Mouse (Mus musculus): ENCODE data around the gene Senp8.
A peak's percentile ranks its signal among the peaks of the same experiment; 100 is the strongest.
"Not testable (repeated sequence)": the region's sequence is repeated elsewhere in the genome, so short reads cannot be mapped to it uniquely, and the experiment has no call there.

Gene Senp8

DNA sequence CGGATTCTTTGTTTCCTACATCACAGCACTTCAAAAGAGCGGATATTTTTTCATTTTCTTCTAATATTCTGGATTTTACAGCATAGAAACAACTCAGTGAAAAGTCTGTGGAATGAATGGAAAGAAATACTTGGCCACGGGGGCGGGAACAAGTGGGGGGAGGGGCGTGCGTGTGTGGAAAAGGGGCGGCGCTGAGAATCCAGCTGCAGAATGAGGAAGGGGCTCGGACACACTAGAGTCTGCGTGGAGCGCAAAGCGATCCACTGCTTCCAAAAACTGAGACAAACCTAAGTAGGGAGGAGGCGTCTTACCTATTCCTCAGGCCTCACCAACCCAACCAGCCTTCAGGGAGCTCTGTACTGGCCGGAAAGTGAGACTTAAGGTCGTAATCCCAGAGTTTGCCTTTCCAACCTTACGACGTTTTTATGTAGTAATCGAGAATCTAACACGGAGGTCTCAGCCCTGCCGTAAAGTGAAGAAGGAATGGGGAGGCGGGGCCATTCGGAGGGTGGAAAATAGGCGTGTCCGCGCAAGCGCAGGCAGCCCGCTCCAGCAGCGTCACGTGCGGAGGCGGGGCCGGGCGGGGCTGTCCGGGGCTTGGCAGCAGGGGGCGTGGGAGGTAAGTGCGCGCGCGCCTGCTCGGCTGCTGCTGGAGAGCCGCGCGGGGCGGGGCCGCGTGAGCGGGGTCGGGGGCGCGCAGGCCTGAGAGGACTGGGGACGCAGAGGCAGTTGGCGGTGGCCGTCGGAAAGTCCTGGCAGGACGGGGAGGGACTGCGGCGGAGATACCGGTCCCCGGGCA is at the start of gene Senp8, which contains the start of gene Myo9a:
Gene Senp8, minus strand, starts transcription at position 444 of the 799 bp plus-strand sequence.
Gene Myo9a, plus strand, starts transcription at position 630 of the 799 bp plus-strand sequence.
- DNase-seq (ENCODE audit: low spot score): peak; percentile 100

DNA sequence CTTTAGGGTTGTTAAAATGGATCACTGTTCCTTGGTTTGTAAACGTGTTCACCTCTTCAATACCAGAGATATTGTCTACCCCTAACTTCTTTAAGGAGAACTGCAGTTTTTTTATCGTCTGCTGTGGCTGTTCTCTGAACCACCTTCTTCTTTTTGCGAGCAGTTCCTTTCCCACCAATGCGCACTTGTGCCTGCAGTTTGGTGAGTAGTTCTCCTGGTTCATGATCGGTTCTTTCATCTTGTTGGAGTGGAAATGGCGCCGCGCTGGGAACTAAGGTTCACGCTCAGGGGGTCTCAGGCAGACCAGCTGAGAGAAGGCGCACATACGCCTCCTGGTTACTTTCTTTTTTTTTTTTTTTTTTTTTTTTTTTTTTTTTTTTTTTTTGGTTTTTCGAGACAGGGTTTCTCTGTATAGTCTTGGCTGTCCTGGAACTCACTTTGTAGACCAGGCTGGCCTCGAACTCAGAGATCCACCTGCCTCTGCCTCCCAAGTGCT is 16.5 kb upstream of the Senp8 start:
- DNase-seq (ENCODE audit: low spot score): not testable (repeated sequence)

DNA sequence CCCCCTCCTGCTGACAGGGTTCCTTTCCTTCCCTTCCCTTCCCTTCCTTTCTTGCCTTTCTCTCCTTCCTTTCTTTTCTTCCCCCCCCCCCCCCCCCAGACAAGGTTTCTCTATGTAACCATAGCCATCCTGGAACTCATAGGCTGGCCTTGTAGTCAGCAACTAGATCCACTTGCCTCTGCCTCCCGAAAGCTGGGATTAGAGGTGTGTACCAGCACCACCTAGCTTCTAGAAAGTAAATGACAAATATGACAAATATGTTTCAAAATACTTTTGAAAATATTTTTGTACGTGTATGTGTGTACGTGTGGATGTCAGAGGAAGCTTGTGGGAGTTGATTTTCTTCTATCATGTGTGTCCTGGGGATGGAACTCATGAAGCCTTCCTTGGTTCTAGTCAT is 10.0 kb upstream of the Senp8 start:
- DNase-seq (ENCODE audit: low spot score): no peak

DNA sequence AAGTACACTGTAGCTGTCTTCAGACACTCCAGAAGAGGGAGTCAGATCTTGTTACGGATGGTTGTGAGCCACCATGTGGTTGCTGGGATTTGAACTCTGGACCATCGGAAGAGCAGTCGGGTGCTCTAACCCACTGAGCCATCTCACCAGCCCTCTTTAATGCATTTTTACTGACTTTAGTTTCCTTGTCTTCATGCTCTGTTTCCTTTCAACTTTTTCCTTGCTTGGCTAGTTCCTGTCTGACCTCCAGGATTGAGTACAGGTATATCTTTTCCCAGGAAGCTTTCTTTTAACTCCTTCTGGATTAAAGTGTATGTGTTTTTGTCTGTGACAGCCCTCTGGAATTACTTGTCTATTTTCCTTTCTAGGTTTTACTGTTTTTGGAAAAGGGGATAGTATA is 6.5 kb upstream of the Senp8 start:
- not testable (repeated sequence) for DNase-seq (ENCODE audit: low spot score)

DNA sequence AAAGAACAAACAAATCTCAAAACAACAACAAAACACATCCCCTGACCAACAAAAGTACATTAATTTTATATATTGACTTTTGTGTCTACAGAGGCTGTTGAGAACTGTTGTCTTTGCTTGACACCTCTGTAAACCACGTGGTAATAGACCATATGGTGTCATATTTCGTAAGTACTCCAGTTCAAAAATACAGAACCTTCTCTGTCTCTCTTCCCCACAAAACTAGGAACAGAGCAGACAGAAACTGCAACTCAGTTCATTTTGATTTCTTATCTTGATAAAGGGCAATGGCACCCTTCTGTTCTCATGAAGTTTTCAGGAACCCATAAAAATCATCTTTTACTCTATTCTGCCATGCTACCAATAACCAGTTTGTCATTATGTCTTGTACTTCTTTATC is 4.7 kb upstream of the Senp8 start:
- DNase-seq (ENCODE audit: low spot score): no peak

DNA sequence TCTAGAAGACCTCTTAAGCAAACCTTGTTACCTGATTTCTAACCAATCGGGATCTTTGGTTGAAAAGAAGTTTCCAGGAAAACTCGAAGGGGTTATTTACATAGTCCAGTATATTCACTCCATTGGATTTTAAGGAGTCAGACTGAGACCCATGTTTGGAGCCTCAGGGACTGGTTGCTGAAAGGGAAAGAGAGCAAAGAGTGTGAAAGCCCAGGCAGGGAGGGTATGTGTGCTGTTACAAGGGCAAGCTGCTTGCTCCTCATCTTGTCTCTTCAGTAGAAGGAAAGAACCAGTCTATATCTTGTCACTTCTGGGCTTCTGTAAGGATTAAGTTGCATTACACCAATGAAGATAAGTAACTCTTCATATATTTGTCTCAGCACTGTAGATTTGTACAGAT is 1.5 kb upstream of the Senp8 start:
- no peak for DNase-seq (ENCODE audit: low spot score)

DNA sequence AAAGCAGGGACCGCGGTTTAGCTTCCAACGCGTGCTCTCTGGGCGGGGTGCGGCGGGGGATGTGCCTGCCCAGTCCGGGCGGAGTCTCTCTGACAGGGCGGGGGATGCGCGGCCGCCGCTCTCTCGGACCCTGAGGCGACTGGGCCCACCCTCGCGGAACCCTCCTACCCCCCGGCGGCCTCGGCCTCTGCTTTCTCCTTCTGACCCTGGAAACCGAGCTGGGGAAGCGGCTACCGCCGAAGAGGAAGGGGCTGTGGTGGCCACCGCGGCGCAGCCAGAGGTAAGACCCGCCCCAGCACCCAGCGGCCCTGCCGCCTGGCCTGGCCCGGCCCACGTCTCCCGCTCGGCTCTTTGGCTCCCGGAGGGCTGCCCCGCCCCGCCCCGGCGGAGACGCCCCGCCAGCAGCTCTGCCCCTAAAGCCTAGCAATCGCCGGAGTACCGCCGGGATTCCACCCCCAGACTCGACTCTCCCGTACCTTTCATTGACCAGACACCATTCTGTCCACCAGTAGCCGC is 614 bp upstream of the Senp8 start:
- DNase-seq (ENCODE audit: low spot score): peak; percentile 85

DNA sequence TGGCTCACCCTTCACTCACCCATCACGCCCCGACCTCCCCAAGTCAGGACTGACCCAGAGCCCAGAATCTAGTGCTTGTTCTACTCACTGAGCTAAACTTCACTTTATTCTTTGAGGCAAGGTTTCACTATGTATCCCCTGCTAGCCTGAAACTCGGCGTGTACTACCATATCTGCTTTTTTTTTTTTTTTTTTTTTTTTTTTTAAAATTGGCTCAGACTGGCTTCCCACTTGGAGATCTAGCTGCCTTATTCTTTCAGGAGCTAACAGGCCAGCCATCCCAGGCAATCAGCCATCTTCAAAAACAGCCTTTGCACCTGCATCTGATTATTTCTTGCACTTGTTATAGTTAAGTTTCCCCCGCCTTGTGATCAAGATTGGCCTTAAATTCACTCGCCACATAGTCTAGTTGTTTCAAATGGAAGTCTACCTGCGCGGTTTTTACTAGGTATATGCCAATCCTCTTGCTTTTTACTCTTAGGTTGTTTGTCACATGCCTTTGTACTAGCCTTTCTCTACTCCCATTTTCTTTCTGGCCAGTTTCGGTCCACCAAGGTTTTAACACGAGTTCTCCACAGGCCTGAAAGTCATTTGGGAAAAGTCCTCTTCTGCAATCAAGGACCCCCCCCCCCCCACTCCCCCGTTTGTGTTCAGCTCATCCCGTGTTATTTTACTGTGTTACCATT is 787 bp downstream of the Senp8 start:
- no peak for DNase-seq (ENCODE audit: low spot score)

DNA sequence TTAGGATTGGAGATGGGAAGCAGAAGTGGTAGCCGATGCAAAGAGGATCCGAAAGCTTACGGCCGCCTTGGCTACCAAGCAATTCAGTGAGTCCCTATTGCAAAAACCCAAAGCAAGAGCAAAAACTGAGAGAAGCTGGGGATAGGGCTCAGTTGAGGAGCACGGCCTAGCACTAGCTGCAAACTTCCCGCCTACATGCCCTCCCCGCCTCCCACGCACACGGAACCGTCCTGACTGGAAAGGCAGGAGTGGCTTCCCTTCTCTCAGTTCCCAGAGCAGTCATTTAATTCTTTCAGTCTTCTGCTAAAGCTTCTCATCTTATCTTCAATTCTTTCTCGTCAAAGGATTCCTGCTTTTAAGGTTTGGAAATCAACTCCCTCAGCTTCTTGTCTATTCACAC is 1.5 kb downstream of the Senp8 start:
- DNase-seq (ENCODE audit: low spot score): no peak

DNA sequence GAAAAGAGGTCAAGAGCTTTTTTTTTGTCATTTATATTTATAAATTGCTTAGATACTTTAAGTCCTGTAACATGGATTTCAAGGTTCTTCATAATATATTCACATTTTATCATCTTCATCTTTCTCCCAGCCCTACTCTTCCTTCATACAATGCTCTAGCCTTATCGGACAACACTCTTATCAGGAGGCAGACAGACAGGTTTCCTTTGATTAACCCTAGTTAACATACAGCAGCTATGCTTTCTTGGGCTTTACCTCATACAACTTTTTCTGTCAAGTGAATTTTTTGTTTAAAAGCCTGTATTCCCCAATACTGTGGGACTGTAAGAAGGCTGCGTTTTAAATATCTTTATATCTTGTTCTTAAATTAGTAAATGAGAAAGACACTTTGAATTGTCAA is 2.1 kb downstream of the Senp8 start:
- DNase-seq (ENCODE audit: low spot score): no peak

DNA sequence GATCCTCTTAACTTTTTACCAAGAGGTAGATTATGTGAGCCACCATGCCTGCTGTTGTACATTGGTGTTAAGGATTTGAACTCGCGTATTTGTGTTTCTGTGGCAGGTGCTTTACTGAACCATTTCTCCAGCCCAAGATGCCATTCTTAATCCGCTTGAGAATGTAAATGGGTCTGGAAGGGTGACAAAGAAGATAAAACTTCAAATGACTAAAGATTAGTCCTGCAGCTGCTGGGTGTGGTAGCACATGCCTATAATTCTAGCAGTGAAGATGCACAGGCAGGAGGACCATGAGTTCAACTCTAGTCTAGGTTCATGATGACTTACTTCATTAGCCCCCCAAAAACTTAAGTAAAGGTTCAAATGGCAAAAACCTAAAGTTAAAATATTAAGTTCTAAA is 6.6 kb downstream of the Senp8 start:
- DNase-seq (ENCODE audit: low spot score): no peak

DNA sequence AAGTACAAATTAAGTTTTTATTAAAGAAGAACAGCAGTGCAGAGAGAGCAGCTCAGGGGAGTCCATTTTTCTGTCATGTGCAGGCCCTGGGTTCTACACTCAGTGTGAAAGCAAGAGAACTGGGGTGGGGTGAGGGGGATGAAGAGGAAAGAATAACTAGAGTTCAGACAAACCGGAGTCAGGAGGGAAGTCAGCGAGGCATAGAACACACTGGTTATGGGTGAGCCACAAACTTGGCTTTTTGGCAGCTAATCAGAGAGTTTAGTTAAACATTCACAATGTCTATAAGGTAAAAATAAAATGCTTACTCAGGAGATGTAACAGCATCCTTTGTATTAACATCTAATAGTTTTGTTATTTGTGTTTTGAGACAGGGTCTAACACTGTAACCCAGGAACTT is 9.9 kb downstream of the Senp8 start:
- no peak for DNase-seq (ENCODE audit: low spot score)

DNA sequence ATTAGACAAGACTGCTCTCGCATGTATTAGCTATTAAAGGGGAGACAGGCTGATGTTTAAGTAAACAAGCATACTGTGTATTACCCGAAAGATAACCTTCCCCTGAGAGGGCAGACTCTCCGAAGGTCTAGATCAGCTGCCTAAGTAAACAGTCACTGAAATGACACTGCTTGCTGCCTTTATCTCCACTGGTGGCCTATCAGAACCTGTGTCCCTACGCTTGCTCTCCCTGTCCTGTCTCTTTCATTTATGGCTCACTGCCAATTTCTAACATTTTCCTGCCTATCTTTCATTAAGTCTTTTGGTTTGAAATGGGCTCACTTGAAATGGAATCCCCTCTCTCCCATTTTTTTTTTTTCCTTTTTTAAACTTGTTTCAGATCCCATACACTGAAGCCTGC is 15.1 kb downstream of the Senp8 start:
- DNase-seq (ENCODE audit: low spot score): no peak

DNA sequence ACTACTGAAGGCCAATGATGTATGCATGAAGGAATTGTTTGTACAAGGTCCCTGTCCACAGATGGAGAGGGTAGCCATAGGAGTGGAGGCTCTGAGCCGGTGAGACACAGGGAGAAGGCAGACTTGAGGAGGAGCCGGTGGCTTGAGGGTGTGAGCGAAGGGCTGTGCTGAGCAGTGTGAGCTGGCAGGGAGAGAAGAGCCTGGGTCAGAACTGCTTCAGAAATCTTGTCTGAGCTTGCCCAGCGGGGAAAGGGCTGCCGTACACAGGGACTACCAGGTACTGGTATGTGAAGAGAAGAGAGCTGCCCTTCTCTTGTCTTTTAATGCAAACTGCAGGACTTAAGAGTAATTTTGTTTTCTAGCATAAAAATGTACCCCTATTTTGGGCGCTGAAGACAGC is 17.4 kb downstream of the Senp8 start:
- peak; percentile 39 for DNase-seq (ENCODE audit: low spot score)

DNA sequence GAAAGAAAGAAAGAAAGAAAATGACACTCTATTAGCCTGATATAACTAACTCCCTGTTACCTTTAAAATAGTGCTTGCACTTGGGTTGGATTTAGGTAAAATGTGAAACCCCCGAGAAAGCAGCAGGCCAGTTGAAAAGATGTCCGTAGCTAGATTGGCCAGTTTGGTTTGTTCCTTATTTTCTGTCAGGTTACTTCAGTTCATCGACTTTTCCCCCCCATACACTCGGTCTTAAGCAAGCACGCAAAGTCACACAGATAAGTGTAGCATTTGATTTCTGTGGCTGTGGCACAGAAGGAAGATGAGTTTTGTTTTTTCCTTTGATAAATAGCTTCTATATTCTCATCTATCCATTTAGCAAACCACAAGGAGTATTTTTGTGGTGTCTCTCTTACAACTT is 19.4 kb downstream of the Senp8 start:
- no peak for DNase-seq (ENCODE audit: low spot score)

DNA sequence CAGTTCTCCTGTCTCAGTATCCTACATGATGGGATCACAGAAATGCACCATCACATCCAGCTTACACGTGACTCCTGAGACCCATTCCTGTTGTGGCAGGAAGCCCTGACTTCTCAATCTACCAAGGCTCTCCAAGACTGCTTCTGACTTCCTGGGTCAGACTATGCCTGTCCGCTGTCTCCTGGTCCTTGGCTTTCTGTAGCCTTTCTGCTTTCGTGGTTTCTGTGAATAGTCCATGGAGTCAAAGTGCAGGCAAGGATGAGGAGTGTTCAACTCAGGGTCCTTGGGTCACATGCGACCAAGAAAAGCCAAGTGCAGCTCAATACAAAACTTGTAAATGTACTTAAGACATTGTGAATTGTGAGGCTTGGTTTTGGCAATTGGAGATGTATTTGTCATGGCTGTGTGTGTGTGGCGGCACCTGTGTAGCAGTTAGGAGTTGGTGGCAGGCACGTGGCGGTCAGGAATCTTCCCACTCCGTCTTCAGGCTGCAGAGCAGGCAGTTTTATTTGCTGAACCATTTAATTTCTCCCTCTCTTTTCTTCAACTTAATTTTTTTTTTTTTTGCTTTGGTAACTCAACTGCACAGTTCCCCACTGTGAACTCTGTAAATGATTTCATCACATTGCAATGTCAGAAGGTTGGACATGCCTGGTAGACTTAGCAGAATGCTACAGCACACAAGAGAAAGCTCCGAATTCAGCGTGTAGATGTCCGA is 22.8 kb downstream of the Senp8 start:
- no peak for DNase-seq (ENCODE audit: low spot score)

DNA sequence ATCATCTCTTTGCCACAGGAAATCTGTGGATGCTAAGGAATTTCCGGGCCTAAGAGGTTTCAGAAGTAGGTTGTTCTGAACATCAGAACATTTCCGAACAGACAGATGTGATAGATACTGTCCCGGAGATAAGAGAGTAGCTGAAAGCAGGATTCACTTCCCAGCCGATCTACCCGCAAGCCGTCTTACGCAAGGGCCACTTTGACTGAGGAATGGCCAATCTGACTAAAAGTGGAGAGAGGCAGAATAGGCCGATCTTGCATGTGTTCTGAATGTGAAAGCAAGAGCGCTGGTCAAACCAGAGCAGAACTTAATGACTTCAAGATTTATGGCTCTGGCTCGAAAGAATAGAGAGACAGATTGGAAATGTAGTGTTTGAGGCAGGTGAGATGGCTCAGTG is 25.0 kb downstream of the Senp8 start:
- DNase-seq (ENCODE audit: low spot score): no peak

DNA sequence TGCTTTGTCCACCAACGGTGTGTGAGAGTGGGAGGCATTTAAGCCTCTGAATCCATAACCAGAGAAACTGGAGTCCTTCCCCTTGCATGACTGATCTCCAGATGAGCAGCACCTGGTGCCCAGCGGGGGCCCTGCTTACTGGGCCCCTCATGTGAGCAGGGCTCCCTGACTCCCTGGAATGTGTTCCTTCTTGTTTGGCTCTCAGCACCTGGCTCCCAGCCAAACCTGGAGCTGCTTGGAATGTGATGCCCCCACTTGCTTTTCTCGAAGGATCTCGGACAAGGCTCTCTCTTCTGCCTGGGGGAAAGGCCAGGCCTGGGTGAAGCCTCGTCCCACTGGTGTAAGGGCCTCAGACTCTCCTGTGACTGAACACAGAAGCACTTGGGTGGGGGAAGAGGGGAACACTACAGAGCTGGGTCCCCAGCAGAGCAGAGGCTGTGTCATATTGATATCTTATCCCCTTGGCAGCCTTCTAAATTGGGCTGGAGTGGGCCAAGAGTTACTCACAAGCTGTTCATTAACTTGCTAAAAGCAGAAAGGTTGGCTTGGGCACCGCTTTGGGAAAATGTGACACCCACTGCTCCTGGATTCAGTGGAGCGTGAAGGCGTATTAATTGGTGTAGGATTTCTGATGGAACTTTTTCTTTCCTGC is 26.6 kb downstream of the Senp8 start:
- DNase-seq (ENCODE audit: low spot score): peak; percentile 20

DNA sequence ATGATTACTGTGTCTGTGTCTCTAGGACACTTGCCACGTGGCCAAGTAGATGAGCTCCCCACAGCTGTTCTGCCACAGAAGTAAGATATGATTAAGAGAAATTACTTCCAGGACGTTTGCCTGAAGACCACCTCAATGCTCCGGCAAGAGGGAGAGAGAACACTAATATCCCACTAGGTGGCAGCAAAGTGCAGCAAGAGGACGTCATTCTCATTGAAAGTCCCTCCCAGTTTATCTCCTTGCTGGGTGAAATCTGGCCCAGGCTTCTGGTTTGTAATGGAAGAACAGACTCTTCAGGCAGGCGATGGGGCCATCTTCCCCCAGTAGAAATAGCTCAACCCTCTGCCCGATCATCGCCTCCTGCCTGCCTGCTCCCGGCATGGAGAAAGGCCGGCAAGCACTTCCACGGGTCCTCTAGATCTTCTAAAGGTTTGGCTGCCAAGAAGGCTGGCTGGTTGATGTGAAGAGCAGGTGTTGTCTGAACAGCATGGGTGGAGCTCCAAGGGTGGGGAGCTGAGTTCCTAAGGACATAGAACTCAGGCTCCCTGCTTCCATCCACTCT is 27.3 kb downstream of the Senp8 start:
- peak; percentile 54 for DNase-seq (ENCODE audit: low spot score)

DNA sequence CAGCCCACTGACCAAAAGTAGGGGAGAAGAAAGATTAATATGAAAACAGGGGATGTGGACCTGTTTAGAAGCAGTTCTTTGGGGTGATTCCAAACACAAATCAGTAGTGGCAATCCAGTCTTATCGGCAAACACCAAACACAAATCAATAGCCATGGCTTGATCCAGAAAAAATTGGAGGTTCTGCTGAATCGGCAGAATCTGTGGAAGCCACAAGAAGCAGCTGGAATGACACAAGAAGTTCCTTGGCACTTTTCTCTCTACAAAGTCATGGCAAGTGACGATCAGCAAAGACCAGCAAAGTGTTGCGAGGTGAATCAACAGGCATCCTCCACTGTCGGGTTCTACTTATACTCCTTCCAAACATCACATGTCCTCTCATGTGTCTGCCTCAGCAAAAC is 29.4 kb downstream of the Senp8 start:
- DNase-seq (ENCODE audit: low spot score): no peak

DNA sequence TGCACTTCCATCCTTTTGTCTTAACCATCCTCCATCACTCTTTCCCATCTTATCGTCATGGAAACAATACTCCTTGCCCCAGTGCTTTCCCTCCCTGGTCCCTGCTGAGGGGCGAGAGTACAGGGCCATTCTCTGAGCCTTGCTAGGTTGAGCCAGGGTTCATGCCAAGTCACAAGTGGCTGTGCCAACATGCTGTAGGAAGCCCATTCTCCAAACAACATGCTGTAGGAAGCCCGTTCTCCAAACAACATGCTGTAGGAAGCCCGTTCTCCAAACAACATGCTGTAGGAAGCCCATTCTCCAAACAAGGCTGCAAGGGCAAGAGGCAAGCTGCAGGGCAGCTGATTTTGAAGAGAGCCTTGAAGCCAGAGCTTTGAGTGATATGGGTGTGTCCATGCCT is 32.3 kb downstream of the Senp8 start:
- DNase-seq (ENCODE audit: low spot score): no peak
